Mouse (Mus musculus) heart, embryonic 14.5 days (tissue): ENCODE measurements around the gene Tmem179. TPM values are rescaled to one million over a fixed set of nuclear protein-coding genes. Genes with fewer than 3 reads are reported as not detected.

ENCODE experiments used
- ATAC-seq: fragments of 200-750 bp; cut with Nextera tagmentation; 2 replicates; pipeline ENCODE4 v1.8.0; 2017; ENCODE audit warnings: low read depth, moderate TSS enrichment; ENCODE audit not compliant: insufficient number of reproducible peaks, insufficient read depth, low FRiP score
- H3K27ac ChIP-seq, 2 experiments: fragments of 200-500 bp in 1 of 2; fragments of 300-500 bp in 1 of 2; sonication (generic) in 1 of 2; replicated peaks in 1 of 2; 2 replicates each; pipeline ENCODE4 v1.5.1; 2012 to 2014; ENCODE audit warnings: low read depth in 2 of 2, low read length in 2 of 2, control low read depth in 1 of 2, mild to moderate bottlenecking in 1 of 2, mixed read lengths in 1 of 2; ENCODE audit not compliant: control insufficient read depth in 1 of 2, insufficient read depth in 1 of 2
- H3K27me3 ChIP-seq: fragments of 300-500 bp; sonication (generic); 2 replicates; pipeline ENCODE4 v1.6.1; 2014; ENCODE audit warnings: mild to moderate bottlenecking, low read length, control low read depth; ENCODE audit not compliant: control insufficient read depth, insufficient read depth
- H3K36me3 ChIP-seq: fragments of 300-500 bp; sonication (generic); 2 replicates; pipeline ENCODE4 v1.6.1; 2014; ENCODE audit warnings: mild to moderate bottlenecking, control low read depth, low read length, mixed read lengths; ENCODE audit not compliant: control insufficient read depth, insufficient read depth
- H3K4me1 ChIP-seq, 2 experiments: fragments of 200-500 bp in 1 of 2; fragments of 300-500 bp in 1 of 2; sonication (generic) in 1 of 2; 2 replicates each; pipeline ENCODE4 v1.6.1; 2012 to 2014; ENCODE audit warnings: low read length in 2 of 2, control low read depth in 1 of 2, mixed read lengths in 1 of 2; ENCODE audit not compliant: control insufficient read depth in 2 of 2, insufficient read depth in 2 of 2
- H3K4me2 ChIP-seq: fragments of 300-500 bp; sonication (generic); 2 replicates; pipeline ENCODE4 v1.6.1; 2014; ENCODE audit warnings: mild to moderate bottlenecking, low read length
- H3K4me3 ChIP-seq, 2 experiments: fragments of 200-500 bp in 1 of 2; fragments of 300-500 bp in 1 of 2; sonication (generic) in 1 of 2; 2 replicates each; pipeline ENCODE4 v1.5.1; 2012 to 2014; ENCODE audit warnings: low read length in 2 of 2, mild to moderate bottlenecking in 2 of 2, control low read depth in 1 of 2, low read depth in 1 of 2, moderate library complexity in 1 of 2; ENCODE audit not compliant: control insufficient read depth in 1 of 2, insufficient read depth in 1 of 2
- H3K9ac ChIP-seq: fragments of 300-500 bp; sonication (generic); 2 replicates; pipeline ENCODE4 v1.6.1; 2014; ENCODE audit warnings: mild to moderate bottlenecking, low read length
- H3K9me3 ChIP-seq: fragments of 300-500 bp; sonication (generic); 2 replicates; pipeline ENCODE4 v1.6.1; 2016; ENCODE audit warnings: low read length, control low read depth; ENCODE audit not compliant: control insufficient read depth
- WGBS: fragments of 180-500 bp; shearing (Covaris S2); extraction: QIAGEN DNeasy Blood & Tissue Kit; methylation state at CpG from one replicate; pipeline ENCODE4 v1.1.7; 2014; 5-methylcytosine and 5-hydroxymethylcytosine counted together
- polyA plus RNA-seq: library from polyadenylated mRNA; unstranded; fragments of >200 nt; fragmentation: Nextera tagmentation; extraction: Ambion mirVana; gene quantifications from 2 replicates; pipeline ENCODE4 v1.2.1, GENCODE M21; 2014

The Tmem179 gene
- polyA plus RNA-seq, 1 experiment from 2014 or later: 0.54 TPM

DNA sequence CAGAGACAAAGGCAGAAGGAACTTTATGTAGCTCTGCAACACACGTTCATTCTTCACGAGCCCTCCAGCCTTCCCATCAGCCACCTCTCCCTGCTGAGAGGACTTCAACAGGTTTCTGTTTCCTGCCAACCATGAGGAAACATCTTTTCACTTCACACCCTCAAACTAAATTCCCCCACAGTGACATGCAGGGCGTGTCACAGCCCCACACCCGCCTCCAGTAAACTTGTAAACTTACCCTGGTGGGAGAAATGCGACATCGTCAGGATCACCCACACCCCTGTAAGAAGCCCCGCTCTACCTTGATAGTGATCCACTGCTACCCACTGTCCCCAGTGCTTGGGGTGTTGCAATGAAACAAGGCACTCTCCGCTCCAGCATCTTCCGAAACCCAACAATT is 21.8 kb upstream of the Tmem179 start:
- ATAC-seq: no peak

DNA sequence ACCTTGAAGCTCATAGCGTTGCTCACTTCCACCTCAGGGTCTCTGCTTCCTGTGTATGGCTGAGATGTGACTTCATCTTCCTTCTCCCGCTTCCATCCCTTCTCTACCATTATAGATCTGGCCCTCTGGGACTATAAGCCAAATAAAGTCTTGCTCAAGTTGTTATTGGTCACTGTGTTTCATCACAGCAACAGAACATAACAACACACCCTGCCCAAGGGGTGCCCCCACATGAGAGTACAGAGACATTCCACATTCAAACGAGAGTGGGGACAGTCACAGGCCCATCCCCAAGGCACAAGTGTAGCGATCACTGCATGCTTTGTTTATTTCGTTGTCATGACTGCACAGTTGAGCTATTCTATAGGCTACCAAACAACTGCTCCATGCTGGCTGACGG is 20.7 kb upstream of the Tmem179 start:
- Histone ChIP-seq H3K4me3 (no peak overlapping the region), H3K9me3 (no peaks in the 10 kb centered on the region), H3K4me2 (no peak overlapping the region), H3K27me3 (peaks cover 7% of the 10 kb centered on the region), H3K9ac (no peak overlapping the region), H3K36me3 (no peaks in the 10 kb centered on the region), H3K27ac (no peak overlapping the region), H3K4me1 (peaks cover 8 to 9% of the 10 kb centered on the region in 2 experiments; a peak in 3 of 4 replicates)
- no peak for ATAC-seq
- 71% methylated on average over 6 of the region's 6 CpGs for WGBS

More for the DNA sequence above, 21.8 kb upstream of the Tmem179 start:
- no peak overlapping the region for H3K27ac ChIP-seq
- 0 out of 2 replicates have a peak, but pooled peaks cover 3% of the 10 kb centered on the region for H3K27me3 ChIP-seq
- WGBS: 73% methylated on average over 9 of the region's 9 CpGs
- no peak overlapping the region for H3K9ac ChIP-seq
- H3K4me1 ChIP-seq: peaks cover 8 to 13% of the 10 kb centered on the region in 2 experiments; a peak in 3 of 4 replicates
- no peak overlapping the region for H3K4me2 ChIP-seq
- H3K9me3 ChIP-seq: no peaks in the 10 kb centered on the region
- no peaks in the 10 kb centered on the region for H3K36me3 ChIP-seq
- no peak overlapping the region for H3K4me3 ChIP-seq

DNA sequence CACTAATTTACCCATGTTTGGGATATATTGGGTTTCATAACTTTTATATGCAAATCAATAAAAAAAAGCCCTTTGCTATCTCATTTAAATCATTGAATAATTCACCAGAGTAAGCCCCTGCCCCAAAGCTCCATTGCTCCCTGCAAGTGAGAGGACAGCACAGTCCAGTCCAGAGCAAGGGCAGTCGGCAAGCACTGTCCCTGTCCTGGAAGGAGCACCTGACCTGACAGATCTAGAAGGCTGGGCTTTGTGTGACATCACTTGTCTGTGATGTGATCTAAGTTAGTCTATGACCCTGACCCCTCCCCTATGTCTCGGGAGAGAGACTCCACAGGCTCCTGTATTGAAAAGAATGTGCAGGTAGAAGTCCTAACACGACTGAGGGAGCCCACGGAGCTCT is 17.2 kb upstream of the Tmem179 start:
- WGBS: 63% methylated on average over 4 of the region's 4 CpGs
- H3K9ac ChIP-seq: no peak overlapping the region
- no peaks in the 10 kb centered on the region for H3K9me3 ChIP-seq
- no peak overlapping the region for H3K4me3 ChIP-seq
- no peak overlapping the region for H3K27ac ChIP-seq
- ATAC-seq: no peak
- peaks cover 12% of the 10 kb centered on the region for H3K27me3 ChIP-seq
- H3K4me2 ChIP-seq: no peak overlapping the region
- no peaks in the 10 kb centered on the region for H3K4me1 ChIP-seq
- H3K36me3 ChIP-seq: no peaks in the 10 kb centered on the region

DNA sequence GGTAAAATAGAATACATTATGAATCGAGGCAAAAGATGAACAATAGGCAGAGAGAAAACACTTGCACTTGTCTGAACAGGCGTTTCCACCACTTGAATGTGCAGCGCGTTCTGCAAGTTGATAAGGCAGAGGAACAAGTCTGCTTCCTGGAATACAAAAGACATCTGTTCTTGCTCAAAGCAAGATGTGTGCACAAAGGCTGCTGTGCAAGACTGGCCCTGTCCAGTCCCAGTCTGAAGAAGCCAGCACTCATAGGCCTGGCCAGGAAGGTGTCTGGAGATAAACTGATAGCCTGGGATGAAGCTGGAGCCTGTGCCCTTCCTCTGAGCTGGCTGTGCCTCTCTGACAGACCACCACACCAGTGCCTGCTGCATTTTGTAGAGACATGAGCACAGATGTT is 1.6 kb upstream of the Tmem179 start:
- ATAC-seq: peak; percentile 58
- 1% methylated on average over 4 of the region's 4 CpGs for WGBS
- peak overlapping the region; percentile 24 to 48; a peak in 3 of 4 replicates for H3K27ac ChIP-seq
- no peak overlapping the region for H3K9ac ChIP-seq
- H3K4me1 ChIP-seq: peaks cover 21 to 23% of the 10 kb centered on the region in 2 experiments
- no peaks in the 10 kb centered on the region for H3K36me3 ChIP-seq
- H3K4me3 ChIP-seq: no peak overlapping the region
- peaks cover 19% of the 10 kb centered on the region for H3K27me3 ChIP-seq
- no peaks in the 10 kb centered on the region for H3K9me3 ChIP-seq
- H3K4me2 ChIP-seq: no peak overlapping the region; the same call in 1 of the 2 replicates

DNA sequence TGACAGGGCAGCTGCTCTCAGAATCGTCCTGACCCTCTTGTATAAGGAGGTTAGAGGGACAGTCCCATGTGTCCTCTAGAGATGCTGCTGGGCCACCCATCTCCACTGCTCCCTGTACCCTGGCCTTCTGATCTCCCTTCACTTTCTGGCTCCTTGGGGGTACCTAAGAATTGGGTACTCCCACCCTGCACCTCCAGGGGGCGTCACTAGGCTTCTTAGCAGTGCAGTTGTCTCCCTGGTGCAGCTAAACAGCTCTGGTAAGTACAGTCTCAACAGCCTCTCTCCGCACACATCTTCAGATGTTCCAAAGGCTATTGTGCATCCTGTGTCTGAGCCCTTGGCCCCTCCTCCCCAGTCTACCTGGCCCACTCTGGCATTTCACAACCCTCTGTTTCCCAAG is 1.6 kb downstream of the Tmem179 start:
- H3K9me3 ChIP-seq: no peaks in the 10 kb centered on the region
- WGBS: 41% methylated on average over 3 of the region's 3 CpGs

DNA sequence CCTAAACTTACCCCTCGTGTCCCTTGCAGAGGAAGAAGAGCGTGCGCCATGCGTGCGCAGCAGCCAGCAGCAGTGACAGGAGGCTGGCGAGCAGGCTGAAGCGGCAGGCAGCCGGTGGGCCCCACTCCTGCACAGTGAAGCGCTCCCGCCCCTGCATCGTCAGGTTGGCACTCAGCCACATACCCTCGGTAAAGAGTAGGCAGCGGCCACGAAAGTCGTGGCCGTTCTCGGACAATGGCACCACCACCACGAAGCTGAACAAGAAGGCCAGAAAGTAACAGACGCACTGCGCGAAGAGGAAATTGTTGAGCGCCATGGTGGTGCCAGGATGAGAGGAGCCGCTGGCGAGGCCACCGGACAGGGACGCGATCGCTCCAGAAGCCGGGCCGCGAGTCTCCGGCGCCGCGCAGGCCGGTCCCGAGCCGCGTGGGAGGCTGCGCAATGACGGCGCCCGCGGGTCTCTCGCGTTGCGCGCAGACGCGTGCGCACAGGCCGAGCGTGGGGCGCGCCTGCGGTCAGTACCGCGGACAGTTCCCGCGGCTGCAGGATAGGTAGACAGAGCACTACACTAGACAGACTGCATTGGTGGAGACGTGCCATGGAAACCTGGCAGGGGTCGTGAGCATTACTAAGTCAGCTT is 5.7 kb downstream of the Tmem179 start:
- Histone ChIP-seq H3K4me1 (peaks cover 0 to 8% of the 10 kb centered on the region in 2 experiments; a peak in 2 of 4 replicates), H3K9ac (no peak overlapping the region), H3K4me3 (peak overlapping the region; percentile 27 to 37; a peak in 3 of 4 replicates), H3K27me3 (peaks cover 61% of the 10 kb centered on the region), H3K4me2 (peak overlapping the region; percentile 68), H3K36me3 (no peaks in the 10 kb centered on the region), H3K9me3 (no peaks in the 10 kb centered on the region), H3K27ac (no peak overlapping the region)
- ATAC-seq: no peak
- WGBS: 2% methylated on average over 62 of the region's 62 CpGs

More for the DNA sequence above, 1.6 kb downstream of the Tmem179 start:
- no peak overlapping the region for H3K4me3 ChIP-seq
- ATAC-seq: no peak
- H3K27me3 ChIP-seq: peaks cover 40% of the 10 kb centered on the region
- H3K36me3 ChIP-seq: no peaks in the 10 kb centered on the region
- peaks cover 21 to 30% of the 10 kb centered on the region in 2 experiments for H3K4me1 ChIP-seq
- no peak overlapping the region for H3K27ac ChIP-seq
- H3K4me2 ChIP-seq: no peak overlapping the region
- H3K9ac ChIP-seq: no peak overlapping the region

DNA sequence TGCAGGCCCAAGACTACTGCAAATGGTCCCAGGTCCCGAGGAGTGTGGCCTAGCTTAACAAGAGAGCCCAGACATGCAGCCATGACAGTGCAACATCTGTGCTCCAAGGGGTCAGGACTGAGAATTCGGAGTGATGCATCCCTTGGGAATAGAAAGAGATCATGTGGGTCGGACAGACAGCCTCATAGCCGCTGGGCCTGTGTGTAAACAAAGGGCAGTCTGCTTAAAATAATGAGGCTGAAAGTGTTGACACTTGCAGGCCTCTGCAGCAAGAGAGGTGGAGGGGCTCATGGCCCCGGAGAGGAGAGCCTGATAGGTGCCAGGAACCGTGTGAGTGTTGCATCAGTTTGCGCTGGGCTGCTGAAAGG is 6.2 kb downstream of the Tmem179 start:
- no peak overlapping the region for H3K4me3 ChIP-seq
- H3K36me3 ChIP-seq: no peaks in the 10 kb centered on the region
- no peak overlapping the region for H3K27ac ChIP-seq
- H3K4me2 ChIP-seq: peak overlapping the region; percentile 68
- peaks cover 65% of the 10 kb centered on the region for H3K27me3 ChIP-seq
- peaks cover 0 to 8% of the 10 kb centered on the region in 2 experiments; a peak in 2 of 4 replicates for H3K4me1 ChIP-seq
- WGBS: 9% methylated on average over 7 of the region's 7 CpGs
- ATAC-seq: no peak
- no peaks in the 10 kb centered on the region for H3K9me3 ChIP-seq
- no peak overlapping the region for H3K9ac ChIP-seq

DNA sequence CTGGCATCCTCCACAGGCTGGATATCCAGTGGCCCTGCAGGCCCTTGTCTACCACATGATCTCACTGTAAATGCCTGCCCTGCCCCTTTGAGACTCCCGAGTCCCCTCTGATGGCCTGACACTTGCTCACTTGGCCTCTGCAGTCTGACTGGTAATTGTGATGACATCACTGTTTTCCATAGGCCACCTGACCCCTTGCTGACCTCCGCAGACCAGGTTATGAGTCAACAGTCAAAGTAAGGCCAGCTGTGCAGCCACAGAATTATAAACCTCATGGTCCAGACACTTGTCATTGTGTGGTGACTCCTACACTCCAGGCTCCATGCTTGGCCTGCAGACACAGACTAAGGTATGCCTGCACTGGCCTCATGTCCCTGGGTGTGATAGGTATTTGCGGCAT is 8.6 kb downstream of the Tmem179 start:
- ATAC-seq: no peak
- H3K4me2 ChIP-seq: no peak overlapping the region
- H3K9ac ChIP-seq: no peak overlapping the region
- peaks cover 4 to 13% of the 10 kb centered on the region in 2 experiments for H3K4me1 ChIP-seq
- no peak overlapping the region for H3K27ac ChIP-seq
- no peak overlapping the region for H3K4me3 ChIP-seq
- peaks cover 58% of the 10 kb centered on the region for H3K27me3 ChIP-seq
- 57% methylated on average over 3 of the region's 3 CpGs for WGBS
- no peaks in the 10 kb centered on the region for H3K9me3 ChIP-seq
- no peaks in the 10 kb centered on the region for H3K36me3 ChIP-seq
